Mouse (Mus musculus) forebrain, embryonic 13.5 days (tissue): ENCODE data around the gene Aff3. TPM values are rescaled to one million over a fixed set of nuclear protein-coding genes. Genes with fewer than 3 reads are reported as not detected.

Experiments
- ATAC-seq: fragments of 200-750 bp; cut with Nextera tagmentation; 2 replicates; pipeline ENCODE4 v1.8.0; 2017
- H3K27ac ChIP-seq: fragments of 300-500 bp; sonication (generic); 2 replicates; pipeline ENCODE4 v1.5.1; 2015; ENCODE audit warnings: inconsistent platforms, mild to moderate bottlenecking, moderate library complexity
- H3K27me3 ChIP-seq: fragments of 300-500 bp; sonication (generic); 2 replicates; pipeline ENCODE4 v1.6.1; 2015; ENCODE audit warnings: mild to moderate bottlenecking, inconsistent platforms
- H3K36me3 ChIP-seq: fragments of 300-500 bp; sonication (generic); 2 replicates; pipeline ENCODE4 v1.6.1; 2015; ENCODE audit warnings: mild to moderate bottlenecking, inconsistent platforms; ENCODE audit not compliant: poor library complexity, severe bottlenecking
- H3K4me1 ChIP-seq: fragments of 300-500 bp; sonication (generic); 2 replicates; pipeline ENCODE4 v1.6.1; 2015; ENCODE audit warnings: inconsistent platforms
- H3K4me2 ChIP-seq: fragments of 300-500 bp; sonication (generic); 2 replicates; pipeline ENCODE4 v1.6.1; 2015; ENCODE audit warnings: inconsistent platforms, mild to moderate bottlenecking, moderate library complexity
- H3K4me3 ChIP-seq: fragments of 300-500 bp; sonication (generic); 2 replicates; pipeline ENCODE4 v1.5.1; 2015; ENCODE audit warnings: mild to moderate bottlenecking, inconsistent platforms
- H3K9ac ChIP-seq: fragments of 300-500 bp; sonication (generic); 2 replicates; pipeline ENCODE4 v1.6.1; 2015; ENCODE audit warnings: mild to moderate bottlenecking, inconsistent platforms
- H3K9me3 ChIP-seq: fragments of 300-500 bp; sonication (generic); replicated peaks from 2 replicates; pipeline ENCODE4 v1.6.1; 2016; ENCODE audit warnings: inconsistent platforms
- WGBS: fragments of 180-500 bp; shearing (Covaris S2); methylation state at CpG from one replicate; pipeline ENCODE4 v1.1.7; 2015; 5-methylcytosine and 5-hydroxymethylcytosine counted together
- polyA plus RNA-seq: library from polyadenylated mRNA; unstranded; fragments of >200 nt; fragmentation: Nextera tagmentation; extraction: Ambion mirVana; gene quantifications from 2 replicates; pipeline ENCODE4 v1.2.1, GENCODE M21; 2015

The Aff3 gene
- polyA plus RNA-seq, 1 experiment from 2014 or later, result 10.6 TPM

DNA sequence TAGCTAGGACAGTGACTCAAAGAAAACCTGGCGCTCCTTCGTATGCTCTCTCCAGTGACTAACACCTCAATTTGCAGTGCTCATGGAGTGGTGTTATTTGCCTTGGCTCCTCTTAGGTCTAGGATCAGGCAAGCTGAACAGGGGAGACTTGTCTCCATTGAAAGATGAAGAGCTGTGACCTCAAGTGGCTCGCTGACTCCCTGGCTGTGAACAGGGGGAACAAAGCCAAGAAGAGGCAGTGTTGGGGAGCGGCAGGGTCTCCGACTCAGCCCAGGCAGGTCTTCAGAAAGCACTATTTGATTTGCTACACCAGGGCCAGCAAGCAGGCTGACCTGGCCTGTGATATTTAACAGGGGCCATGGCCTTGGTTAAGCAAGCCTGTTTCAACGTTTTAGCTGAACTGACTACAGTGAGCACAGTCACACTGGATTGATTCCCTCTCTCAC lies 423.5 kb downstream of the Aff3 start:
- Histone ChIP-seq H3K4me2 (no peak overlapping the region), H3K27ac (no peak overlapping the region), H3K4me1 (no peaks in the 10 kb centered on the region), H3K4me3 (no peak overlapping the region), H3K9ac (no peak overlapping the region), H3K36me3 (no peaks in the 10 kb centered on the region), H3K27me3 (no peaks in the 10 kb centered on the region), H3K9me3 (no peaks in the 10 kb centered on the region)
- 83% methylated on average over 6 of the region's 6 CpGs for WGBS
- ATAC-seq, result no peak

DNA sequence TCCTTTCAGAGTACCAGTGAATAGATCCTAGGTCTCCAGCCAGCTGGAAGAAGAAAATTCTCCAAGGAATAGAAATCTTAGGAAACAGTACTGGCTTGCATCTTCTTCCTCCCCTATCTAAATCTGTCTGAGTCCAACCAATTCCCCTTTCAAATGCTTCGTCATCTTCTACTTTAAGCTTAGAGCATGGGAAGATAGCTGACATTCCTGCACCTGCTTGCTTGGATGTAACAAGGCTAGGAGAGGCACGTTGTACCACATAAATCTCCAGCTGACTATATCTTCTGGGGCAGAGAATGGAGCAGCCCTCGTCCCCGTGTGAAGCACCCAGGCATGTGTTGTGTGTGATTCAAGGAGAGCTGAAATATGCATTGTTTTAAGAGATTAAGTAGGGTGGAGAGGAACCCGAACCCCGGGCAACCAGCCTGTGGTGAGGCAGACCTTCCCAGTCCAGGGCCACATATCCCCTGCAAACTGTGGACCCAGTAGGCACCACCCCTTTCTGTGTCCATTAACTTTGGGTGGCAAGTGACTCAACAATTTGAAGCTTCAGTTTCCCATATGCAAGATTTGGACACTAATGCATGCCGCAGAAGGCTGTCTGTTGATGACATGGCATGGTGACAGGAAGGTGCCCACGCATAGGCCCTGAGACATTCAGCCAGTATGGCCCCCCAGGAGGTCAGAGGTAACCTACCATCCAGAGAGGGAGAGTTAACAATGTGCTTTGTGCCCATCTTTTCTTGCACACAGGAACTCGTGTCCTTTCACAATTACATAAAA lies 424.1 kb downstream of the Aff3 start:
- no peak overlapping the region for H3K4me3 ChIP-seq
- H3K9ac ChIP-seq, result no peak overlapping the region
- H3K9me3 ChIP-seq, result no peaks in the 10 kb centered on the region
- no peak overlapping the region for H3K27ac ChIP-seq
- no peak for ATAC-seq
- no peak overlapping the region for H3K4me2 ChIP-seq
- no peaks in the 10 kb centered on the region for H3K27me3 ChIP-seq
- no peaks in the 10 kb centered on the region for H3K4me1 ChIP-seq
- WGBS, result 84% methylated on average over 9 of the region's 9 CpGs
- H3K36me3 ChIP-seq, result no peaks in the 10 kb centered on the region

DNA sequence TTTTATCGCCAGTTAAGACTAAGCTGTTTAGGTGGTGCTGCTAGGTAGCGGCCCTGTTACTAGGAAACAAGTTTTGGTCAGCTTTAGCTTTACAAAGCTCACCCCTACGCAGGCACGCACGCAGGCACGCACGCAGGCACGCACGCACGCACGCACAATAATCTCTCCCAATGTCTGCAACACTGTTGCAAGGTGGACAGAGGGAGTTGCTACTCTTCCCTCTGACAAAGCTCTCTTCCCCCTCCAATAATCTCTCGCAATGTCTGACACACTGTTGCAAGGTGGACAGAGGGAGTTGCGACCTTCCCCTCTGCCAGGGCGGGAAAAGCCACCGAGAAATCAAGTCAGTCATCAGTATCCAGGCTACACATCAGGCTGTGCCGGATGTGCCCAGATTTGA lies 425.2 kb downstream of the Aff3 start:
- no peaks in the 10 kb centered on the region for H3K9me3 ChIP-seq
- no peak for ATAC-seq
- H3K27me3 ChIP-seq, result no peaks in the 10 kb centered on the region
- no peaks in the 10 kb centered on the region for H3K36me3 ChIP-seq
- H3K27ac ChIP-seq, result no peak overlapping the region
- no peak overlapping the region for H3K4me3 ChIP-seq
- no peak overlapping the region for H3K4me2 ChIP-seq
- WGBS, result 91% methylated on average over 16 of the region's 16 CpGs
- no peak overlapping the region for H3K9ac ChIP-seq
- H3K4me1 ChIP-seq, result no peaks in the 10 kb centered on the region

DNA sequence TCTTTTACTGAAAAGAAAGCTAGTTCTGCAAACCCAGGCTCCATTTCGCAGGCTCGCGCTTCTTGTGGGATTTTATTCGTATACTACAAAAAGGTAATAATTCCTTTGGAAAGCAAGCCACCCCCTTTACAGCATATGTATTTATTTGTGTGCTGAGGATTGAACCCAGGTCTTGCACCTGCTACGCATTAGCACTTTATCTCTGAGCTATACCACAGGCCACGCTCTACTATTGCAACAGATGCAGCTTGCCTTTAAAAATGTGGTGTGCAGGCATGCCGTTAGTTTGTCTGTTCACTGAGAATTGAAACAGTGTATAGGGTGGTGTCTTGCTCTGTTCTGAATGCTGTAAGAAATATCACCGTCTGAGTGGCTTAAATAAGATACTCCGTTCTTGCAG lies 426.9 kb downstream of the Aff3 start:
- Histone ChIP-seq H3K27me3 (no peaks in the 10 kb centered on the region), H3K36me3 (no peaks in the 10 kb centered on the region), H3K9ac (no peak overlapping the region), H3K27ac (no peak overlapping the region), H3K9me3 (no peaks in the 10 kb centered on the region), H3K4me2 (no peak overlapping the region), H3K4me1 (no peaks in the 10 kb centered on the region), H3K4me3 (no peak overlapping the region)
- 94% methylated on average over 9 of the region's 9 CpGs for WGBS
- no peak for ATAC-seq

DNA sequence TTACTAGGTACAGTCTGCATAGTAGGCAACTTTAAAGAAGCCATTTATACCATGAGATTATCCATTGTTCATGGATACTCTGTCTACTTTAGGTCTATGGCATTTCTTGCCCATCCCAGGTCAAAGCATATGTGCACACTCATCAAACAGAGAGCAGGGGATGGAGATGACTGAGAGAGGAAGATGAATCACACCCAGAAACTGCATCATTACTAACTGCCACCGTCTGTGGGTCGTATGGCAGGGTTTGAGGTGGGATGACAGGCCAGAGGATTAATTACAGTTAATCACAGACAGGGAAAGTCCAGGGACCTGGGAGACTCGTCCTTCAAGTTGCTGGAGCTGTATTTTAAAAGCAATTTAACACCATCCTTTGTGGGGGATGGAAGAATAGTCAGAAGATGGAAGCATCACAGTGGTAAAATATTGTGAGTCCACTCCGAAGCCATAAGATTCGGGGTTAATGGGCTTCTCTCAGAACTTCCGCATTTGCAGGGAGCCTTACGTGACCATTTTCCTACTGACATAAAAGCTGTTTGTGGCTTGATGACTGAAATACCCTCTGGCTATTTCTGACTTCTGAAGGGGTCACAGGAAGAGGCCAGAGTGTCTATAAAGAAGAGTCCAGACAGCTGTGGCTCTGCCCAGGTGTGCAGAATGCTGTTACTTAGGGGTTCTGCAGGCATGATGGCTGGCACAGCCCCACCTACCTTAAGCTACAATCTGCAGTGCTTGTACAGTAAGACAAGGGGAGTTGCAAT lies 427.5 kb downstream of the Aff3 start:
- no peaks in the 10 kb centered on the region for H3K36me3 ChIP-seq
- H3K27ac ChIP-seq, result no peak overlapping the region
- H3K4me2 ChIP-seq, result no peak overlapping the region
- 82% methylated on average over 7 of the region's 7 CpGs for WGBS
- H3K9ac ChIP-seq, result no peak overlapping the region
- no peaks in the 10 kb centered on the region for H3K9me3 ChIP-seq
- H3K4me3 ChIP-seq, result no peak overlapping the region
- ATAC-seq, result no peak
- no peaks in the 10 kb centered on the region for H3K27me3 ChIP-seq
- H3K4me1 ChIP-seq, result no peaks in the 10 kb centered on the region

DNA sequence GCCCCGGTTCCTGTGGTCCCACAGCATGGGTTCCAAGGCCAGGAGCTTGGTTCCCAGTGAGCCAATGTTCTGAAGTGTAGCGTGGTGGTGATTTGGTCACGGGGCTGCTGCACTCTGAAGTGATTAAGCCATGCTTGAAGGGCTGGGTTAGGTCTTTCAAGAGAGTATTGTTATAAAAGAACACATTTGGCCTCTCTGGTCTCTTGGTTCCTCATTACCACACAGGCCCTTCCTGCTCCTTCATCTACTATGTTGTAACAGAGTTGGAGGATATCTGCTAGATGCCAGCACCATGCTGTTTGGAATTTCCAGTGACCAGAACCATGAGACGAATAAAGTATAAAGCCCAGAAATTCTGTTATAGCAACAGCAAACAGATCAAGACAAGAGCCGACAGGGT lies 431.6 kb downstream of the Aff3 start:
- ATAC-seq, result no peak
- H3K4me3 ChIP-seq, result no peak overlapping the region

DNA sequence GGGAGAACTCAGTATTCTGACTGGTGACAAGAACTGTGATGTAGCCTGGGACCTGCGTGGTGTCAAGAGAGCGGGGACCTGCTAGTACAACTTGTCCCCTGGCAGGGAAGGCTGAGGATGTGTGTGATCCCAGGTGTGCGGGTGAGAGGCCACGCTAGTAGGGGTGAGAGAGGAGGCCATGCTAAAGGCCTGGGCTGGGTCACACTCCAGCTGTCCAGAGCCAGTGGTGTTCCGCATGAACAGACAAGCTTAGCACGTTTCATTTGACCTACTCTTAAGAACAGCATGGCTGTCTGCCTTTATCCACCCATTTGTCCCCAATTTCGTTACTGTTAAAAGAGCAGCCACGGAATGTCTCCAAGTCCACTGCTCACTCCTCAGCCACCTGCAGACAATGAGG lies 434.7 kb downstream of the Aff3 start:
- Histone ChIP-seq H3K36me3 (peaks cover 5% of the 10 kb centered on the region; the same call in 1 of the 2 replicates), H3K4me3 (no peak overlapping the region)
- no peak for ATAC-seq

More for the DNA sequence above, 431.6 kb downstream of the Aff3 start:
- H3K27me3 ChIP-seq, result no peaks in the 10 kb centered on the region
- no peak overlapping the region for H3K9ac ChIP-seq
- no peak overlapping the region for H3K27ac ChIP-seq
- H3K4me2 ChIP-seq, result no peak overlapping the region
- no peaks in the 10 kb centered on the region for H3K4me1 ChIP-seq
- H3K9me3 ChIP-seq, result 0 out of 2 replicates have a peak, but pooled peaks cover under 1% of the 10 kb centered on the region
- 91% methylated on average over 5 of the region's 5 CpGs for WGBS
- H3K36me3 ChIP-seq, result no peaks in the 10 kb centered on the region

DNA sequence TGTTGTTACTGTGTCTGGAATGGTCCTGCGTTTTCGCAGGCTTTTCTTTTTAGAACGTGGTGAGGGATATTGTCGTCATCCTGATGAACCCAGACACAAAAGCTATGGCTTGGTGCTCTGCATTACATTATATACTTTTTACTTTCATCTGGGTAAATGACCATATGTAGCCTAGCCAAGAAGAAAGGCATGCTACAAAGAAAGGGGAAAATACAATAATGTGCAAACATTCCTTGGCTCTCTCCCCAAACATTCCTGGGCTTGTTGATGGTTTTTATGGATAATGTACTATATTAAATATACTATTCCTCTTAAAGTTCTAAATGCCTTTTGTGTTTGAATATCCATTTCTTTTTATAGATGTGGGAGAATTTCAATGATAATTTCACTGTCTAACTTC lies 435.9 kb downstream of the Aff3 start:
- Histone ChIP-seq H3K4me1 (no peaks in the 10 kb centered on the region), H3K27me3 (no peaks in the 10 kb centered on the region), H3K4me3 (no peak overlapping the region), H3K27ac (no peak overlapping the region), H3K36me3 (peaks cover 9% of the 10 kb centered on the region), H3K9ac (no peak overlapping the region), H3K4me2 (no peak overlapping the region), H3K9me3 (peaks cover 38% of the 10 kb centered on the region)
- WGBS, result 84% methylated on average over 4 of the region's 4 CpGs
- ATAC-seq, result no peak

More for the DNA sequence above, 434.7 kb downstream of the Aff3 start:
- Histone ChIP-seq H3K4me2 (no peak overlapping the region), H3K27ac (no peak overlapping the region), H3K9me3 (peaks cover 25% of the 10 kb centered on the region), H3K4me1 (no peaks in the 10 kb centered on the region), H3K27me3 (no peaks in the 10 kb centered on the region), H3K9ac (no peak overlapping the region)
- WGBS, result 76% methylated on average over 8 of the region's 8 CpGs

DNA sequence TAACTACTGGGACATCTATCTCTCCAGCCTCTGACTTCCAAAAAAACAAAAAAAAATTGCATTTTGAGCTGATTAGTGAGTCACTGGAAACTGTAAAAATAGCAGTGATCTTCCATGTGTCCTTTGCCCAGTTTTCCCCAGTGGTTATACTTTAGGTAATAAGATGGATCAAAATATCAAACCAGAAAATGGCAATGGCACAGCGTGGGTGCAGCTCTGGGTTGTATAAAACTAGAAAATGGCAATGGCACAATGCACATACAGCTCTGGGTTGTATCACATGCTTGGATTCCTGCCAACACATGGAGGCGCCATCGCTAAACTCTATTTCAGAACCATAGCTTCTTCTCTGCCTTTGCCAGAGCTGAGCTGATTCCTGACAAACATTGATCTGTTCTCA lies 439.6 kb downstream of the Aff3 start:
- Histone ChIP-seq H3K9me3 (peaks cover 52% of the 10 kb centered on the region), H3K9ac (no peak overlapping the region), H3K4me2 (no peak overlapping the region), H3K4me3 (no peak overlapping the region), H3K36me3 (peaks cover 14% of the 10 kb centered on the region), H3K27ac (no peak overlapping the region), H3K4me1 (no peaks in the 10 kb centered on the region), H3K27me3 (no peaks in the 10 kb centered on the region)
- no peak for ATAC-seq
- 97% methylated on average over 3 of the region's 3 CpGs for WGBS

DNA sequence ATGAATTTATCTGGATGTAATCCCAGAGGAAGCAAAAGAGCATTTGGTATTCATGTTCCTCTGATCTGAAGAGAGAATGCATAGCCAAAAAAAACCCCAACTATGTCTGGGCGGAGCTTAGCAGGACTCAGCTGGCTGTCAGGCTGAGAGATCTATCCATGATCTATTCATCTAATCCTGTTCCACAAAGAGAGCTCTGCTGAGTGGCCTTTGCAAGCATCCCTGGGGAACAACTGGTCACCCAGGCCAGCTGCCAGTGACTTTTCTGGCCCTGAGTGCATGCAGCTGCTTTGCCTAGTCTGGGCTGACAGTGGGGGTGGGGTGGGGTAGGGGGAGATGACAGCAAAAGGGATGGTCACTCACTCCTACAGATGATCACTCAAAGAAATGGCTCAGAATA lies 442.6 kb downstream of the Aff3 start:
- no peak overlapping the region for H3K4me2 ChIP-seq
- ATAC-seq, result no peak
- WGBS, result 85% methylated on average over 1 of the region's 1 CpGs

DNA sequence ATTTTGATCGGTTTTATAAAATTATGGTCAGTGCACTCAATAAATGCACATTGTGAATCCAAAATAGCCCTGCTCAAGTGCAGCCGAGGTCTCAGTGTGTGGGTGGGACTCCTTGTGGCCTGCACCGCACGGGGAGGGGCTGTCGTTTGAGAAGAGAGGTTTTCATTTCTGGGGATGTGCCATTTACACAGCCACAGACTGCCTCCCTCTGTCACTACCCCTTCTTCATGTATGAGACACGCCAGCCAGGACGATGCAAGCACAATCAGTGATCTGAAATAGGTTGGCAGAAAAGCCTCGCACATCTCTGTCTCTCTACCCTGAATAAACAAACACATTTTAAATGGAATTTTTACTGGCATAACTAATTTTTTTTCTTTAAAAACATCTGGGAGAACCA lies 443.3 kb downstream of the Aff3 start:
- 92% methylated on average over 8 of the region's 8 CpGs for WGBS

More for the DNA sequence above, 442.6 kb downstream of the Aff3 start:
- peaks cover 16% of the 10 kb centered on the region for H3K36me3 ChIP-seq
- H3K9me3 ChIP-seq, result peaks cover 42% of the 10 kb centered on the region
- no peak overlapping the region for H3K4me3 ChIP-seq
- no peak overlapping the region for H3K9ac ChIP-seq
- H3K27me3 ChIP-seq, result no peaks in the 10 kb centered on the region
- no peak overlapping the region for H3K27ac ChIP-seq
- H3K4me1 ChIP-seq, result no peaks in the 10 kb centered on the region

More for the DNA sequence above, 443.3 kb downstream of the Aff3 start:
- Histone ChIP-seq H3K9ac (no peak overlapping the region), H3K4me2 (no peak overlapping the region), H3K4me1 (no peaks in the 10 kb centered on the region), H3K4me3 (no peak overlapping the region), H3K27ac (no peak overlapping the region), H3K27me3 (no peaks in the 10 kb centered on the region), H3K9me3 (peaks cover 38% of the 10 kb centered on the region), H3K36me3 (peaks cover 12% of the 10 kb centered on the region)
- no peak for ATAC-seq
